Mouse (Mus musculus): ENCODE data around the gene Ddx20. TPM values are rescaled to one million over a fixed set of nuclear protein-coding genes. Genes with fewer than 3 reads are reported as not detected.
"Not testable (repeated sequence)": the region's sequence is repeated elsewhere in the genome, so short reads cannot be mapped to it uniquely, and the experiment has no call there.

Gene Ddx20
- polyA plus RNA-seq, 1 experiment from 2014 or later: 25.2 TPM

- H3K9me3 ChIP-seq (replicated peaks; ENCODE audit: low read length): no peaks in the 10 kb centered on the region
- H3K9ac ChIP-seq (ENCODE audit: low read depth, low read length): no peak overlapping the region
- no peak overlapping the region for H3K4me2 ChIP-seq (ENCODE audit: low read length)
- no peak overlapping the region for H3K27ac ChIP-seq
- H3K4me1 ChIP-seq (replicated peaks; ENCODE audit: insufficient read depth, low read length): no peaks in the 10 kb centered on the region
- no peaks in the 10 kb centered on the region for H3K36me3 ChIP-seq (ENCODE audit: insufficient read depth, low read length)
- H3K4me3 ChIP-seq (replicated peaks; ENCODE audit: low read depth, low read length): no peak overlapping the region
- 54% methylated on average over 6 of the region's 6 CpGs for WGBS
- ATAC-seq (replicated peaks; ENCODE audit: low FRiP score, low read depth): no peak
- DNase-seq (ENCODE audit: low spot score): no peak
- no peak for TF ChIP-seq CTCF (IDR thresholded peaks at IDR 0.05; ENCODE audit: low read depth)
- H3K27me3 ChIP-seq (ENCODE audit: insufficient read depth, low read length): no peaks in the 10 kb centered on the region
Observed at GRCm38 (mm10) chr3:105703571-105703970, 16.2 kb upstream of the Ddx20 start.

- DNase-seq (ENCODE audit: low spot score) (no peak), ATAC-seq (replicated peaks; ENCODE audit: low FRiP score, low read depth) (no peak)
- no peaks in the 10 kb centered on the region for H3K4me1 ChIP-seq (replicated peaks; ENCODE audit: insufficient read depth, low read length)
- H3K4me2 ChIP-seq (ENCODE audit: low read length): no peak overlapping the region
- H3K9ac ChIP-seq (ENCODE audit: low read depth, low read length): no peak overlapping the region
- TF ChIP-seq CTCF (IDR thresholded peaks at IDR 0.05; ENCODE audit: low read depth): no peak
- H3K27me3 ChIP-seq (ENCODE audit: insufficient read depth, low read length): no peaks in the 10 kb centered on the region
- H3K36me3 ChIP-seq (ENCODE audit: insufficient read depth, low read length): no peaks in the 10 kb centered on the region
- H3K4me3 ChIP-seq (replicated peaks; ENCODE audit: low read depth, low read length): no peak overlapping the region
- no peaks in the 10 kb centered on the region for H3K9me3 ChIP-seq (replicated peaks; ENCODE audit: low read length)
- WGBS: 51% methylated on average over 5 of the region's 5 CpGs
- H3K27ac ChIP-seq: no peak overlapping the region
Observed at GRCm38 (mm10) chr3:105701399-105701798, 14.0 kb upstream of the Ddx20 start.

GRCm38 (mm10) chr3:105700786-105701185, 13.4 kb upstream of the Ddx20 start:
- DNase-seq (ENCODE audit: low spot score); H3K4me1 ChIP-seq (replicated peaks; ENCODE audit: insufficient read depth, low read length); H3K36me3 ChIP-seq (ENCODE audit: insufficient read depth, low read length); ATAC-seq (replicated peaks; ENCODE audit: low FRiP score, low read depth); H3K4me3 ChIP-seq (replicated peaks; ENCODE audit: low read depth, low read length); H3K9me3 ChIP-seq (replicated peaks; ENCODE audit: low read length); H3K4me2 ChIP-seq (ENCODE audit: low read length); H3K9ac ChIP-seq (ENCODE audit: low read depth, low read length); H3K27ac ChIP-seq; H3K27me3 ChIP-seq (ENCODE audit: insufficient read depth, low read length): not testable (repeated sequence)
- WGBS: 29% methylated on average over 1 of the region's 1 CpGs

DNA sequence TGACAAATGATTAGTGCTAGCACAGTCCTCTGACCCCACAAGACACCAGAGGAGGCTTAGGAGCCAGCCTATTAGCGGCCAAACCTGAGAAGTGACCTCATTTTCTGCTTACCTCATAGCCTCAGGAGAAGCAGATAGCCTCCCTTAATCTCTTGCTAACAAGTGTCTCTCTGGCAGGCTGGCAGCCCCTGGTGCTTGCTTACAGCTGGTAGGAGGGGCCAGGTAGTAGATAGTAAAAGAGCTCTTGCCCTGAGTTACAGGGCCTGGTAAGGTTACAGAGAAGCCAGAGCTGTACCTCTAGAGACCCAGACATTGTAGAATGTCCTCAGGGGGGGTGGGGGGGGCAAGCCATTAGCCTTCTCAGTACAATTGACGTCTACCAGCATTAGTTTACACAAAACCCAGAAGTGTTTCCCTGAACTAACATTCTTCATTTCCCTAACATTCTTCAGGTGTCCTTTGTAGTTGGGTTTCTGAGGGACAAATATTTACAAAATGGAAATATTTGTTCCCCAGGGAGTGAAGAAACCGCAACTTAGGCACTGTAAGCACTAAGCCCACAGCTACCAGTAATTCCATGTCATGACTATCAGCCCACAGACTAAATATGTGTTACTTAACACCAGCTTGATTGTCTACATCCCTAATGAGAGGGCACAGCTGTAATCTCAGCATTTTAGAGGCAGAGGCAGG, 12.0 kb upstream of the Ddx20 start:
- no peaks in the 10 kb centered on the region for H3K4me1 ChIP-seq (replicated peaks; ENCODE audit: insufficient read depth, low read length)
- H3K4me3 ChIP-seq (replicated peaks; ENCODE audit: low read depth, low read length): no peak overlapping the region
- ATAC-seq (replicated peaks; ENCODE audit: low FRiP score, low read depth) (no peak), DNase-seq (ENCODE audit: low spot score) (no peak)
- no peaks in the 10 kb centered on the region for H3K27me3 ChIP-seq (ENCODE audit: insufficient read depth, low read length)
- H3K27ac ChIP-seq: no peak overlapping the region
- no peak for TF ChIP-seq CTCF (IDR thresholded peaks at IDR 0.05; ENCODE audit: low read depth)
- no peaks in the 10 kb centered on the region for H3K9me3 ChIP-seq (replicated peaks; ENCODE audit: low read length)
- no peak overlapping the region for H3K9ac ChIP-seq (ENCODE audit: low read depth, low read length)
- H3K4me2 ChIP-seq (ENCODE audit: low read length): no peak overlapping the region
- no peaks in the 10 kb centered on the region for H3K36me3 ChIP-seq (ENCODE audit: insufficient read depth, low read length)
- WGBS: 61% methylated on average over 3 of the region's 3 CpGs

DNA sequence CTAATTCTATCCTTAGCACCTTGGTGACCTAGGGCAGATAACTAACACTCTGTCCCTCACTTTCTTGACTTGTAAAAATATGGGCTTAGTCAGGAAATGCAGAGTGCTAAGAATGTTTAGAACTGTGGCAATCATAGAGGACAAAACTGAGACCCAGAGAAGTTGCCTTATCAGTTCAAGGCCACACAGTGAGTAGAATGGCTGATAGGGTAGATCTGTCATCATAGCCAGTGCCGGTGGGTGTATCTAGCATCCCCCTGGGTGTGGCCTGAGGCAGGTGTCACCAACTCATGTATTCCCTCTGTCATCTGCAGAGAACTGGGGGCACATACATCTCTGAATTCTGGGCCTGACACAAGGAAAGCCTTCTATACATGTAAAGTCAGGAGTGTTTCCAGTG, 10.9 kb upstream of the Ddx20 start:
- H3K9ac ChIP-seq (ENCODE audit: low read depth, low read length): no peak overlapping the region
- no peak for TF ChIP-seq CTCF (IDR thresholded peaks at IDR 0.05; ENCODE audit: low read depth)
- DNase-seq (ENCODE audit: low spot score): no peak

GRCm38 (mm10) chr3:105697148-105697441, 9.7 kb upstream of the Ddx20 start:
- ATAC-seq (replicated peaks; ENCODE audit: low FRiP score, low read depth): no peak
- H3K9me3 ChIP-seq (replicated peaks; ENCODE audit: low read length): no peaks in the 10 kb centered on the region
- H3K27ac ChIP-seq: no peak overlapping the region
- TF ChIP-seq CTCF (IDR thresholded peaks at IDR 0.05; ENCODE audit: low read depth): no peak
- 60% methylated on average over 5 of the region's 5 CpGs for WGBS
- H3K27me3 ChIP-seq (ENCODE audit: insufficient read depth, low read length): no peaks in the 10 kb centered on the region
- no peak overlapping the region for H3K9ac ChIP-seq (ENCODE audit: low read depth, low read length)
- H3K4me2 ChIP-seq (ENCODE audit: low read length): no peak overlapping the region
- no peaks in the 10 kb centered on the region for H3K4me1 ChIP-seq (replicated peaks; ENCODE audit: insufficient read depth, low read length)
- no peak for DNase-seq (ENCODE audit: low spot score)
- no peaks in the 10 kb centered on the region for H3K36me3 ChIP-seq (ENCODE audit: insufficient read depth, low read length)
- H3K4me3 ChIP-seq (replicated peaks; ENCODE audit: low read depth, low read length): no peak overlapping the region

More for the DNA sequence above, 10.9 kb upstream of the Ddx20 start:
- 90% methylated on average over 1 of the region's 1 CpGs for WGBS
- no peak for ATAC-seq (replicated peaks; ENCODE audit: low FRiP score, low read depth)
- H3K9me3 ChIP-seq (replicated peaks; ENCODE audit: low read length): no peaks in the 10 kb centered on the region
- H3K4me2 ChIP-seq (ENCODE audit: low read length): no peak overlapping the region
- no peaks in the 10 kb centered on the region for H3K4me1 ChIP-seq (replicated peaks; ENCODE audit: insufficient read depth, low read length)
- H3K27ac ChIP-seq: no peak overlapping the region
- H3K4me3 ChIP-seq (replicated peaks; ENCODE audit: low read depth, low read length): no peak overlapping the region
- H3K27me3 ChIP-seq (ENCODE audit: insufficient read depth, low read length): no peaks in the 10 kb centered on the region
- no peaks in the 10 kb centered on the region for H3K36me3 ChIP-seq (ENCODE audit: insufficient read depth, low read length)
